ENCODE assay signal across 27 mouse cellular contexts in genomic region chr10:33945390-33945789, GRCm38 (mm10). TPM values are rescaled to one million over a fixed set of nuclear protein-coding genes. Genes with fewer than 3 reads are reported as not detected.
DNase-seq lines count a peak whose midpoint lies in the region; ATAC-seq and TF ChIP-seq lines count a peak whose summit lies in the region.
"Had no signal": no experiment of that assay in that cellular context is flagged by ENCODE, and none has a peak within 500 bp of the region (broad histone marks: within the 10 kb centered on the region; RNA-seq: fewer than 3 reads in every experiment).

No protein-coding gene starts in this region.

- H3K9ac ChIP-seq in intestine, postnatal 0 days (ENCODE audit: low read depth, low read length), result no peak overlapping the region
- no peak overlapping the region for H3K9ac ChIP-seq in intestine, embryonic 16.5 days (ENCODE audit: low read depth, low read length)
- H3K9ac ChIP-seq in liver, embryonic 16.5 days (ENCODE audit: low read depth, low read length), result no peak overlapping the region
- no peak overlapping the region for H3K9ac ChIP-seq in liver, embryonic 11.5 days (ENCODE audit: low read depth, low read length)
- H3K9ac ChIP-seq: forebrain, embryonic 13.5 days; heart, embryonic 12.5 days; heart, embryonic 15.5 days; hindbrain, embryonic 13.5 days had no signal

- H3K4me2 ChIP-seq in intestine, postnatal 0 days (replicated peaks; ENCODE audit: low read depth), result no peak overlapping the region
- no peak overlapping the region for H3K4me2 ChIP-seq in intestine, embryonic 16.5 days (ENCODE audit: low read depth, low read length)
- H3K4me2 ChIP-seq in liver, embryonic 16.5 days (ENCODE audit: low read depth, low read length), result no peak overlapping the region
- H3K4me2 ChIP-seq in liver, embryonic 11.5 days, result no peak overlapping the region
- H3K4me2 ChIP-seq: forebrain, embryonic 13.5 days; heart, embryonic 12.5 days; heart, embryonic 15.5 days; hindbrain, embryonic 13.5 days had no signal

- peak; percentile 26; the same call in 1 of the 2 replicates for ATAC-seq in intestine, postnatal 0 days
- ATAC-seq in intestine, embryonic 16.5 days, result no peak
- peak; percentile 21; the same call in 1 of the 2 replicates for ATAC-seq in liver, embryonic 16.5 days (ENCODE audit: low read depth)
- no peak for ATAC-seq in liver, embryonic 11.5 days (replicated peaks; ENCODE audit: low FRiP score)
- ATAC-seq: forebrain, embryonic 13.5 days; forebrain, embryonic 16.5 days; Patski had no signal

- H3K4me1 ChIP-seq in intestine, postnatal 0 days (replicated peaks; ENCODE audit: control insufficient read depth, insufficient read depth, low read length), result no peaks in the 10 kb centered on the region
- H3K4me1 ChIP-seq in intestine, embryonic 16.5 days (ENCODE audit: control insufficient read depth, insufficient read depth, low read length), result peaks cover 9% of the 10 kb centered on the region; the same call in 1 of the 2 replicates
- peaks cover 5% of the 10 kb centered on the region; the same call in 1 of the 2 replicates for H3K4me1 ChIP-seq in liver, embryonic 16.5 days (ENCODE audit: control insufficient read depth, low read depth, low read length)
- H3K4me1 ChIP-seq in liver, embryonic 11.5 days (replicated peaks; ENCODE audit: control insufficient read depth, insufficient read depth, low read length), result peaks cover 5% of the 10 kb centered on the region; the same call in 1 of the 2 replicates

- TF ChIP-seq CTCF in intestine, postnatal 0 days (IDR thresholded peaks at IDR 0.05; ENCODE audit: low read depth), result no peak

- H3K4me3 ChIP-seq in intestine, postnatal 0 days (ENCODE audit: low read depth, low read length), result no peak overlapping the region
- H3K4me3 ChIP-seq in intestine, embryonic 16.5 days (ENCODE audit: low read length), result no peak overlapping the region
- H3K4me3 ChIP-seq in liver, embryonic 16.5 days (ENCODE audit: low read depth, low read length), result no peak overlapping the region
- no peak overlapping the region for H3K4me3 ChIP-seq in liver, embryonic 11.5 days (ENCODE audit: low read depth, low read length)
- H3K4me3 ChIP-seq: forebrain, embryonic 10.5 days; forebrain, embryonic 13.5 days; heart, embryonic 12.5 days; heart, embryonic 15.5 days; hindbrain, embryonic 10.5 days; hindbrain, embryonic 13.5 days had no signal

- H3K27ac ChIP-seq in intestine, postnatal 0 days (ENCODE audit: low read depth, low read length), result 0 out of 2 replicates have a peak overlapping the region, but pooled peaks have one; percentile 21
- H3K27ac ChIP-seq in intestine, embryonic 16.5 days (ENCODE audit: low read length), result no peak overlapping the region
- no peak overlapping the region for H3K27ac ChIP-seq in liver, embryonic 16.5 days (ENCODE audit: low read length)
- no peak overlapping the region for H3K27ac ChIP-seq in liver, embryonic 11.5 days (ENCODE audit: low read depth, low read length)
- H3K27ac ChIP-seq: forebrain, embryonic 10.5 days; forebrain, embryonic 13.5 days; heart, embryonic 15.5 days; hindbrain, embryonic 10.5 days; hindbrain, embryonic 13.5 days had no signal

- WGBS in intestine, postnatal 0 days, result 68% methylated on average over 3 of the region's 3 CpGs
- WGBS in intestine, embryonic 16.5 days, result 78% methylated on average over 3 of the region's 3 CpGs
- 75% methylated on average over 3 of the region's 3 CpGs for WGBS in liver, embryonic 16.5 days (ENCODE audit: insufficient replicate concordance)
- 78% methylated on average over 3 of the region's 3 CpGs for WGBS in liver, embryonic 11.5 days

- no peaks in the 10 kb centered on the region for H3K27me3 ChIP-seq in intestine, postnatal 0 days (replicated peaks; ENCODE audit: control insufficient read depth, insufficient read depth, low read length)
- H3K27me3 ChIP-seq in intestine, embryonic 16.5 days (replicated peaks; ENCODE audit: control insufficient read depth, insufficient read depth, low read length), result no peaks in the 10 kb centered on the region
- H3K27me3 ChIP-seq in liver, embryonic 16.5 days (ENCODE audit: control insufficient read depth, insufficient read depth, low read depth, low read length), result no peaks in the 10 kb centered on the region
- no peaks in the 10 kb centered on the region for H3K27me3 ChIP-seq in liver, embryonic 11.5 days (replicated peaks; ENCODE audit: control insufficient read depth, insufficient read depth, low read length)
- H3K27me3 ChIP-seq: CH12.LX; forebrain, embryonic 13.5 days; heart, embryonic 12.5 days; heart, embryonic 15.5 days; hindbrain, embryonic 13.5 days; Patski had no signal

- peak; percentile 50 for DNase-seq in kidney, adult 9 months
- no peak for DNase-seq in kidney, postnatal 14 days
- DNase-seq in liver, embryonic 11.5 days (ENCODE audit: low spot score), result no peak
- DNase-seq: adrenal gland, postnatal 10 days; adrenal gland, postnatal 36 days; B cell, adult 2 months; cerebellum, adult 18-20 months; cerebellum, adult 9-10 months; cerebellum, postnatal 14 days; gastrocnemius, postnatal 25 days; heart, adult 18-20 months; heart, postnatal 10 days; heart, postnatal 36 days had no signal

- H3K36me3 ChIP-seq in intestine, postnatal 0 days (ENCODE audit: control insufficient read depth, insufficient read depth), result peaks cover 23% of the 10 kb centered on the region
- peaks cover 8% of the 10 kb centered on the region; the same call in 1 of the 2 replicates for H3K36me3 ChIP-seq in intestine, embryonic 16.5 days (ENCODE audit: control insufficient read depth, insufficient read depth, low read length)
- H3K36me3 ChIP-seq in liver, embryonic 16.5 days (ENCODE audit: control insufficient read depth, insufficient read depth), result peaks cover 19% of the 10 kb centered on the region
- H3K36me3 ChIP-seq in liver, embryonic 11.5 days (ENCODE audit: control insufficient read depth, insufficient read depth, low read length), result peaks cover 18% of the 10 kb centered on the region; the same call in 1 of the 2 replicates

- H3K9me3 ChIP-seq in intestine, postnatal 0 days (ENCODE audit: control insufficient read depth), result no peaks in the 10 kb centered on the region
- H3K9me3 ChIP-seq in intestine, embryonic 16.5 days (ENCODE audit: control insufficient read depth, low read length), result no peaks in the 10 kb centered on the region
- H3K9me3 ChIP-seq in liver, embryonic 16.5 days (replicated peaks; ENCODE audit: control insufficient read depth, low read length), result no peaks in the 10 kb centered on the region
- H3K9me3 ChIP-seq in liver, embryonic 11.5 days (ENCODE audit: control insufficient read depth, low read length), result no peaks in the 10 kb centered on the region
- H3K9me3 ChIP-seq: forebrain, embryonic 10.5 days; forebrain, embryonic 13.5 days; G1E; heart, embryonic 12.5 days; heart, embryonic 15.5 days; hindbrain, embryonic 10.5 days; hindbrain, embryonic 13.5 days had no signal

RNA-seq across cellular contexts. Expression of gene Zup1, which starts 5.7 kb away (rescaled TPM):
- 10.6 and 11.4 TPM in 2 replicates for polyA plus RNA-seq in intestine, postnatal 0 days (2015; fragmentation: Nextera tagmentation; extraction: Ambion mirVana)
- polyA plus RNA-seq in intestine, embryonic 16.5 days (2015; fragmentation: Nextera tagmentation; extraction: Ambion mirVana), result 15.7 and 16.6 TPM in 2 replicates
- polyA plus RNA-seq in liver, embryonic 16.5 days (2015; fragmentation: Nextera tagmentation; extraction: Ambion mirVana), result 7.1 and 7.9 TPM in 2 replicates
- polyA plus RNA-seq in liver, embryonic 11.5 days (2014; fragmentation: Nextera tagmentation; extraction: Ambion mirVana), result 15.0 and 16.6 TPM in 2 replicates

RNA-seq across cellular contexts. Expression of gene Rsph4a, which starts 40.5 kb away (rescaled TPM):
- 0.66 and 0.67 TPM in 2 replicates for polyA plus RNA-seq in intestine, postnatal 0 days (2015; fragmentation: Nextera tagmentation; extraction: Ambion mirVana)
- polyA plus RNA-seq in intestine, embryonic 16.5 days (2015; fragmentation: Nextera tagmentation; extraction: Ambion mirVana), result 0.05 and 0.20 TPM in 2 replicates
- polyA plus RNA-seq in liver, embryonic 16.5 days (2015; fragmentation: Nextera tagmentation; extraction: Ambion mirVana), result 0.06 TPM in 1 of 2 replicates, not detected in the other
- polyA plus RNA-seq in liver, embryonic 11.5 days (2014; fragmentation: Nextera tagmentation; extraction: Ambion mirVana), result 0.04 TPM in 1 of 2 replicates, not detected in the other
- polyA plus RNA-seq: embryonic facial prominence, embryonic 11.5 days; G1E; heart, embryonic 12.5 days had no signal

Comparison
In these comparisons a context has a peak if more than half of its experiments do, and no peak if none do; other contexts are left out.
1. ATAC-seq: peak in intestine, postnatal 0 days (single experiment) and liver, embryonic 16.5 days (single experiment); none in intestine, embryonic 16.5 days (single experiment) and liver, embryonic 11.5 days (single experiment).